Mouse (Mus musculus): ENCODE results near the gene Tbx21.
A peak's percentile ranks its signal among the peaks of the same experiment; 100 is the strongest.

The Tbx21 gene

DNA sequence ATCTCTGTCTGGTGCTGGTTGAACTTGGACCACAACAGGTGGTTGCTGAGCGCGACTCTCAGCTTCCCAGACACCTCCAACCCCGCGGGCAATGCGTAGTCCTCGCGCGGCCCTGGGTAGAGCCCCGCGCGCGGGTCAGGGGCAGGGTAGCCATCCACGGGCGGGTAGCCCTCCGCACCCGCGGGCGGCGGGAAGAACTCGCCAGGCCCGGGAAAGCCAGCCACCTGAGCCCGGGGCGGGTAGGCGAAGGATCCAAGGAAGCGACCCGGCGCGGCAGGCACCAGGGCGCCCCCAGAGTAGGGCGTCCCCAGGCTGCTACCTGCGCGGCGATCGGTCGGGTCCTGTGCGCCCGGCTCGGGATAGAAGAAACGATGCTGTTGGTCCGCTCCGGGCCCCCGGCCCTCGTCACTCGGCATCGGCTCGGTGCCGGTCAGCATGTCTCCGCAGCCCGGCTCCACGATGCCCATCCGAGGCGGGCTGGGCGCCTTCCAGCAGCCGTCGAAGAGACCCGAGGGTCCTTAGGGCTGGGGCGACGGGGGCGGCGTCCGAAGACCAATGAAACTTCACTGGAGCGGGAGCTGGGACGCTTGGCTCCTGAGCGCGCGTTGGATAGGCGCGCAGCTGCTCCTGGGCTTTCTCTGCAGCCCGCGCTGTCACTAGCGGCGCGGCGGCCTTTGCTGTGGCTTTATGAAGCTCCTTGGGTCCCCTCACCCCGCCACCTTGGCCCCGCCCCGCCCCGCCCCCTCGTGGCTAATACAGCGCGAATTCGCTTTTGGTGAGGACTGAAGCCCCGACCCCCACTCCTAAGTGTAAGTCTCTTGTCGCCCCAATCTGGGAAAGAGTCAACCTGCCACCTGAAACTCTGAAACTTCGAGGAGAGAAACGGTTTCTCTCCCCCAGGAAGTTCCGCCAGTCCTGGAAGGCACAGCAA is at the start of gene Tbx21:
Gene Tbx21, minus strand, starts transcription at position 661 of the 931 bp plus-strand sequence.
- DNase-seq (ENCODE audit: low read depth, low spot score): peak; percentile 71

DNA sequence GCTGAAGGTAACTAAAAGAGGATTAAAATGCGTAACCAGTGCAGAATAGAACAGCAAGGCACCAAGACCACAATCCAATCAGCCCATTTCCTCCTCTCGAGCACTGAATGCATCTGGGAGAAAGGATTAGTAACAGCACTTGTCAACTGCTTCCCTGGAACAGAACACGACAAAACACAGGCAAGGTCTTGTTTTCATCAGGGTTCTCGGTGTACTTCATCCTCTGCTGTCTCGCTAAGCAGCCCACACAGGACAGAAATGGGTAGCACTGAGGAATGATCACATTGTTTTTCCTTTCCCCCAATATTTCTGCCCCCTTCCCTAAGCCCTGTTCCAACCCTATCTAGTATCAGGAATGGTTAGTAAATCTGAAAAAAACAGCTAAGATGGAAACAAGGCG is 45.2 kb upstream of the Tbx21 start:
- no peak for DNase-seq (ENCODE audit: low read depth, low spot score)

GRCm38 (mm10) chr11:97156999-97157398 is 41.9 kb upstream of the Tbx21 start:
- no peak for DNase-seq (ENCODE audit: low read depth, low spot score)

- DNase-seq (ENCODE audit: low read depth, low spot score): peak; percentile 59
Measured at GRCm38 (mm10) chr11:97152662-97153287, 37.6 kb upstream of the Tbx21 start.

DNA sequence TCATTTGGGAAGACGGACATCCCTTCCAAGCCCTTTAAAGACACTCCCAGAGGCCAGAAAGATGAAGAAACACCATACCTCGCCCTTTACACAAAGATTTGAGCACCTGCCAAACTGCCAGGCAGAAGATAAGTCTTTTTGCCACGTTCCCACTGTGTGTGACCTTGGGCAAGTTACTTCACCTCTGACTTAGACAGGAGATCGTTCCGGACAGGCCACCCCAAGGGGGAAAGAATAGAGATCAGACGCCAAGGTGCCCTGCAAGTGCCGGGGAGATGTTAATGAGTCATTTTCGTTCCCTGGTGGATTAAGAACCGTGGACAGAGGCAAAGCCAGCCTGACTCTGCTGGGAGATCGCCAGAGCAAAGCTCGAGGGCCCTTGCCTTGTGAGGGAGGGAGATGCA is 36.9 kb upstream of the Tbx21 start:
- DNase-seq (ENCODE audit: low read depth, low spot score): no peak

- peak; percentile 52 for DNase-seq (ENCODE audit: low read depth, low spot score)
Measured at GRCm38 (mm10) chr11:97151343-97151801, 36.2 kb upstream of the Tbx21 start, which contains the start of gene Tbkbp1. Tbkbp1 (minus strand) TSS chr11:97151495.

- peak; percentile 51 for DNase-seq (ENCODE audit: low read depth, low spot score)
Measured at GRCm38 (mm10) chr11:97150411-97151330, 35.5 kb upstream of the Tbx21 start.

DNA sequence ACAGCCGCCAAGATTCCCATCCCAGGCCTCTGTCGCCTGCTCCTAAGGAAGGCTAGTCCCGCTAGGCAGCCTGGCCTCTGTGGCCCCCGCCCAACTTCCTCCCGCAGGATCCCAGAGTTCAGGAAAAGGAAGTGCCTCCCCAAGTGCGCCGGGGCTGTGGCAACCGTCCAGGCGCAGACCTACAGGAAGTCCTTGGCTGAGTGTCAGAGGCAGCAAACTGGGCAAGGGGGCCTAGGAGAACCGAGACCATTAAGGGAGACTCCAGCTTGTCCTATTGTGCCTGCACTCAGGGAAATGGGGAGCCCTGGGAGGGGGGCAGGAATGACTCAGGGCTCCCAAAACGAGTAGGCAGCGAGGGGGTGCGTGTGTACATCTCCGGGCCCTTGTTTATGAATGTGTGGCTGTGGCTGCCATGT is 34.9 kb upstream of the Tbx21 start:
- DNase-seq (ENCODE audit: low read depth, low spot score): no peak

- no peak for DNase-seq (ENCODE audit: low read depth, low spot score)
Measured at GRCm38 (mm10) chr11:97149026-97149425, 33.9 kb upstream of the Tbx21 start.

DNA sequence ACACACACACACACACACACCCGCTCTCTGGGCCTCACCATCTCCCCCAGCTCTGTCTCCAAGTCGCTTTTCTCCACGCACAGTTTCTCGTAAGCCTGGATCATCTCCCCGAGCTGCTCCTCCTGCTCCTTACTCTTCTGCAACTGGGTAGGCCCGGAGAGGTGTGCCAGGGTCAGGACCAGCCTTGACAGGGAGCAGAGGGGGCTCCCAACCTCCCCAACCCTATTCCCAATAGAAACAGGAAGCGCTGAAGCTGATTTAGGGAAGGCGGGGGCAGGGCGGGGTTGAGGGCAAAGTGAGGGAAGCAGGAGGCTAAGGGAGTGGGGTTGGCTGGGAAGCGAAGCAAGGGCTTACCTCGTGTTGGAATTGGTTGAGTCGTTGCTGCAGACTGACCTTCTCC is 33.5 kb upstream of the Tbx21 start:
- no peak for DNase-seq (ENCODE audit: low read depth, low spot score)

GRCm38 (mm10) chr11:97147333-97147732 is 32.2 kb upstream of the Tbx21 start:
- DNase-seq (ENCODE audit: low read depth, low spot score): no peak

DNA sequence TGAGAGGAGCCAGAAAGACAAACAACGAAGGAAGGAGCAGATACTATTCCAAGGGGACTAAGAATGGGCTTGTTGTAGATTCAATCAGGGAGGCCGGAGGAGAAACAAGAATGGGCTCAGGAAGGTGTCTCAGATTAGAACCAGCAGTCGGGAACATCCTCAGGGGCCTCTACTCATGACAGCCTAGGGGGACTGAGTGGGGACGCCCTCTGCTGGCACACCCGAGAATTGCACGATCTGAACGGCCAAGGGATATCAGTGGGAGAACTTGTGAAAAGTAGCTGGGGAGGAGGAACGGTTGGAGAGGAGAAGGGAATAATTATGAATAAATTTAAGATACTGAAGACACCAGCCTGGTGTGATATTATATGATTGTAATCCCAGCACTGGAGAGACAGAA is 31.6 kb upstream of the Tbx21 start:
- DNase-seq (ENCODE audit: low read depth, low spot score): peak; percentile 85

DNA sequence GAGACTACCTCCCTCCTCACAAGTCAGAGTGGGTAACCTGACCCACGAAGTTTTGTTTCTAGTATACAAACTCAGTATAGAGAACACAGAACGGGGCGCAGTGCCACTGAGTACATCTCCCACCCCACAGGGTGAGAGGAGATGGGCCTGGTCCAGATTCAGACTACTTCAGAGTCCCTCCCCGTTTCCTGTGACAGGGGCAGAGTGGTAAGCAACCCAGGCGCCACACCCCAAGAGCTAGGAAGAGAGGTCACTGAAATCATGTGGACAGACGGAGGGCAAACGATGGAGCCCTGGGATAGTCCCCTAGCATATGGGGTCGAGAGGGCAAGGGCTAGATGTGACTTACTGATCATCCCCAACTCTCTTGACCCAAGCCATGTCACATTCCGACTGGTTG is 30.8 kb upstream of the Tbx21 start:
- DNase-seq (ENCODE audit: low read depth, low spot score): no peak

DNA sequence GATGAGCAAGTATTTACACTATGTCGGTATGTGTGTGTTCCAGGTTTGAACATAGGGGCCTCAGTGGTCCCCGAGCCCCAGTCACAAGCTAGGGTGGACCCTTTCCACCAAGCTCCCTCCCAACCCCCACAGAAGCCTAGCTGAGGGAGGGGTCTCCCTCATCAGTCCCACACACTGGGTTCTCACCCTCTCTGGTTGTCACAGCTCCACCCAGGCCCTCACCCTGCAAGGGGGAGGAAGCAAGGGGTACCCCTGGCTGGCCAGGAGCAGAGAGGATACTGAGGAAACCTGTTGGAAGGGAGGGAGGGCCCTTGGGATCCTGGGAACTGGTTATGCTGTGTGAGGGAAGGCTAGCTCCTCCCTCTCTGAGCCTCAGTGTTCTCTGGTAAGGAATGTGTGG is 30.2 kb upstream of the Tbx21 start:
- no peak for DNase-seq (ENCODE audit: low read depth, low spot score)

- DNase-seq (ENCODE audit: low read depth, low spot score): no peak
Measured at GRCm38 (mm10) chr11:97143196-97143900, 28.2 kb upstream of the Tbx21 start.

DNA sequence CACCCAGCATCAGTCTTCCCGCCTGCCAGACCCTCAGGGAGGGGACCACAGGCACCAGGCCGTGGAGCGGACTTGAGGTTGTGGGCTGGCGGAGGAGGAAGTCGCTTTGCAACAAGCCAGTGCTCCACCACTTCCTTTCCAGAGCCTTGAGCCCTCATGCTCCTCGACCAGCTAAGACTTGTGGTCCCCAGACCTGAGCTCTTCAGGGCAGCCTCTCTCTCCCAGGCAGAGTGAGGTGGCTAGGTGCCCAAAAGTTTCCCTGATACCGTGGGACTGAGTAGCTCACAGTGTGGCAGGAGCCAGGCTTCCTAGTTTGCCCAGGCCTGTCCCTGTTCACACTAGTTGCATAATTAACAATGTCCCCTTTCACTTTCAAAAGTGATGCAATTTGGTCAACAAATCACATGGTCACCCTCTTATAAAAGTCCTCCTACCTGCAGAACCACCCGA is 27.1 kb upstream of the Tbx21 start:
- DNase-seq (ENCODE audit: low read depth, low spot score): peak; percentile 48

DNA sequence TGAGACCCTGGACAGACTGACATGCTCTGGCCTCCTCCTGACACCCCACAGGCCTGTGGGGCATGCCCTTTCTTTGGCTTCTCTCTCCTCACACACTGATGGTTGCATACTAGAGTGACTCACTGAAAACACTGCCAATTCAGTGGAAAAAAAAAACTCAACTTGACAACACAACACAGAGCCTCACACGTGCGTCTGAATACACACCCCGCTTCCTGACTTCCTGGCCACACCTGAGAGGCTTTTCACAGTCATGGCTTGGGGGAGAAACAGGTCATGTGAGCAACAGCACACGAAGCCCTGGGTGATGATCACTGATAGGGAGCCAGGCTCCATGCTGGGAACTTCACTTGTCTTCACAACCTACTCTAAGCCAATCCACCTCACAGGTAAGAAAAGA is 25.7 kb upstream of the Tbx21 start:
- DNase-seq (ENCODE audit: low read depth, low spot score): peak; percentile 64

- no peak for DNase-seq (ENCODE audit: low read depth, low spot score)
Measured at GRCm38 (mm10) chr11:97139256-97139655, 24.1 kb upstream of the Tbx21 start.

DNA sequence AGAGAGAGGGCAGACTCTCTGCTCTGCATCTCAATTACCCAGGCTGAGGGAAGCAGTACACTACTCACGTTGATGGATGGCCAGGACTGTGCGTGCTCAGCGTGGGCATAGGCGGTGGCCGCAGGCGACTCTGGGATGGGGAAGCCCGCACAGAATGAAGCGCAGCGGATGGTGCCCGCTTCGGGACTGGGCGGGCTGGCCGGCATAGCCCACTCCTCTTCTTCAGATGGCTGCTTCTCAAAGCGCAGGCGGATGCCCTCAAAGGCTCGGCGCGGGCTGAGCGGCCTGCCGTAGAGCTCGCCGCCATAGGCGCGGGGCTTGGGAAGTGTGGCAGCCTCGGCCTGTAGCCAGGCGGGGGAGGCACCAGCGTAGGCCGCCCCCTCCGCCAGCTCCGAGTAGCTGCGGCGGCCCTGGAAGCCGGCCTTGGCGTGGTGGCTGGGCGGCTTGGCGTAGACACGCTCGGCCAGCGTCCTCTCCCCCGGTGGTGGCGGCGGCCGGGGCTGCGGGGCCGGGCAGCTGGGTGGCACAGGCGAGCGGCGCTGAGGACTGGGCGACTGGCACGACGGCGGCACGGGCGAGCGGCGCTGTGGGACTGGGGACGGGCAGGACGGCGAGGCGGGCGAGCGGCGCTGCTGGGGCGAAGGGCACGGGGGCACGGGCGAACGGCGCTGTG is 23.6 kb upstream of the Tbx21 start:
- DNase-seq (ENCODE audit: low read depth, low spot score): no peak

DNA sequence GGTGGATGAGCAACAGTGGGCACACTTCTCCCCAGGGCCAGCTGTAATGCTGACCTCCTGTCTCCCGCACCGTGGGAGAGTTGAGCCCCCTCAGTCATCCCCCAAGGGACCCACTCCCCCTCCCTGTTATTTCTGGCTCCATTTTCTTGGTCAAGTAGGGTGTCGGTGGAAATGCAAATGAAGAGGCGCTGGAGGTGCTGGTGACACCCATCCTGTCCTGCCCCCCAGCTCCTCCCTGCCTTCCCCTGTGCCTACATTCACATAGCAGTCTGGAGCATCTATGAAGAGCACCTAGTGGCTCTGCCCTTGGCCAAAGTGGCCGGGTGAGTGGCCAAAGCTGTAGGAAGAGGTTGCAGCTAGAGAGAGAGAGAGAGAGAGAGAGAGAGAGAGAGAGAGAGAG is 18.1 kb upstream of the Tbx21 start:
- DNase-seq (ENCODE audit: low read depth, low spot score): no peak
